In the genomic region with DNA sequence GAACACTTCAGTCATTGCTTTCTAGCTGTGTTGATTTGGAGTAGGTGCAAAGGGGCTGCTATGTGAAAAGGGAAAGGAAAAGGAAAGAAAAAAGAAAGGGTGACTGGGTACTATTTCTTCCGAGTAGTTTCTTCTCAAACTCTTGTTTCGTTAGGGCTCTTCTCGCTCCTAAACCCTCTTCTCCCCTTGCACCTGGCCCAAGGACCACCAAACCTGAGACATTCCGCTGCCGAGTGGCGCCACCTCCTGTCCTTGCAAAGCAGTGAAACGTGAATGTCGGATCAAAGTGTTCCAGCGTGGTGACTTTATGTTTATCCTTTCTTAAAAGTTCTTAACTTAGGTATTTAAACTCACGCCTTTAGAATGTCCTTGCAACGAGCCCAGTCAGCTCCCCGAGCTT, we compare ENCODE assay signal across 8 mouse cellular contexts. TPM values are rescaled to one million over a fixed set of nuclear protein-coding genes. Genes with fewer than 3 reads are reported as not detected.
DNase-seq lines count a peak whose midpoint lies in the region; ATAC-seq and TF ChIP-seq lines count a peak whose summit lies in the region.

No protein-coding gene starts in this region.

- DNase-seq in spleen, adult 2 months (ENCODE audit: low read depth in 1 of 2, low spot score in 2 of 2) = peak in 1 of 2 experiments; percentile 58
- no peak for DNase-seq in spleen, adult 12 weeks (ENCODE audit: low spot score)
- DNase-seq in heart, postnatal 0 days (ENCODE audit: low spot score) = peak; percentile 39
- DNase-seq in limb, embryonic 10.5 days (ENCODE audit: low spot score) = peak; percentile 83
- peak; percentile 72 for DNase-seq in mesoderm, embryonic 11.5 days (ENCODE audit: low read depth, low spot score)
- DNase-seq in testis, postnatal 10 days (ENCODE audit: low spot score) = peak; percentile 80
- DNase-seq in layer of hippocampus, postnatal 14 days (ENCODE audit: low spot score in 2 of 2) = no peak

- peaks cover 7% of the 10 kb centered on the region; the same call in 1 of the 2 replicates for H3K4me1 ChIP-seq in spleen, adult 2 months (ENCODE audit: control insufficient read depth, insufficient read depth, insufficient read length)
- no peaks in the 10 kb centered on the region for H3K4me1 ChIP-seq in cortical plate, adult 2 months (ENCODE audit: control insufficient read depth, insufficient read depth, low read length)
- peaks cover 21% of the 10 kb centered on the region for H3K4me1 ChIP-seq in heart, postnatal 0 days (ENCODE audit: control insufficient read depth, insufficient read depth)
- H3K4me1 ChIP-seq in limb, embryonic 10.5 days = peaks cover 52% of the 10 kb centered on the region

- no peaks in the 10 kb centered on the region for H3K9me3 ChIP-seq in heart, postnatal 0 days (replicated peaks; ENCODE audit: control insufficient read depth, low read length)
- no peaks in the 10 kb centered on the region for H3K9me3 ChIP-seq in limb, embryonic 10.5 days (replicated peaks)

- H3K4me3 ChIP-seq in spleen, adult 2 months (ENCODE audit: extremely low read depth, insufficient read depth, insufficient read length) = peak overlapping the region; percentile 36; the same call in 1 of the 2 replicates
- H3K4me3 ChIP-seq in cortical plate, adult 2 months (ENCODE audit: insufficient read depth, low read length) = no peak overlapping the region
- H3K4me3 ChIP-seq in heart, postnatal 0 days (ENCODE audit: low read depth, low read length) = peak overlapping the region; percentile 46
- peak overlapping the region; percentile 60 for H3K4me3 ChIP-seq in limb, embryonic 10.5 days

- TF ChIP-seq EP300 in heart, postnatal 0 days (IDR thresholded peaks at IDR 0.05; ENCODE audit: low read depth) = no peak

- WGBS in spleen, adult 2 months = under 1% methylated on average over 12 of the region's 12 CpGs
- WGBS in heart, postnatal 0 days = 0% methylated on average over 12 of the region's 12 CpGs
- WGBS in limb, embryonic 10.5 days = under 1% methylated on average over 12 of the region's 12 CpGs

- ATAC-seq in heart, postnatal 0 days (ENCODE audit: insufficient read depth, low read depth) = no peak

- H3K9ac ChIP-seq in heart, postnatal 0 days (replicated peaks; ENCODE audit: low read depth, low read length) = 0 out of 2 replicates have a peak overlapping the region, but pooled peaks have one; percentile 11

- peak; percentile 92 for TF ChIP-seq CTCF in spleen, adult 2 months (IDR thresholded peaks at IDR 0.05; ENCODE audit: extremely low read depth, insufficient read depth, insufficient read length, insufficient replicate concordance)
- peak; percentile 80 for TF ChIP-seq CTCF in cortical plate, adult 2 months (IDR thresholded peaks at IDR 0.05; ENCODE audit: extremely low read depth, insufficient read depth, low read length)
- peak; percentile 92 for TF ChIP-seq CTCF in heart, postnatal 0 days (IDR thresholded peaks at IDR 0.05; ENCODE audit: low read depth)

- peak overlapping the region; percentile 77 for H3K4me2 ChIP-seq in heart, postnatal 0 days (ENCODE audit: low read depth, low read length)

- TF ChIP-seq POLR2A in spleen, adult 2 months (IDR thresholded peaks at IDR 0.05; ENCODE audit: low read depth, low read length) = no peak
- TF ChIP-seq POLR2A in cortical plate, adult 2 months (IDR thresholded peaks at IDR 0.05; ENCODE audit: extremely low read depth, insufficient read depth, low read length) = no peak

- H3K36me3 ChIP-seq in spleen, adult 2 months (ENCODE audit: control insufficient read depth, insufficient read depth, low read length) = no peaks in the 10 kb centered on the region
- no peaks in the 10 kb centered on the region for H3K36me3 ChIP-seq in heart, postnatal 0 days (replicated peaks; ENCODE audit: control insufficient read depth, insufficient read depth, low read length)
- H3K36me3 ChIP-seq in limb, embryonic 10.5 days = peaks cover 4% of the 10 kb centered on the region

- H3K27ac ChIP-seq in spleen, adult 2 months (ENCODE audit: insufficient read depth, low read length) = no peak overlapping the region
- no peak overlapping the region for H3K27ac ChIP-seq in cortical plate, adult 2 months (ENCODE audit: insufficient read depth, low read length)
- H3K27ac ChIP-seq in heart, postnatal 0 days (ENCODE audit: low read depth) = no peak overlapping the region
- peak overlapping the region; percentile 96; the same call in 1 of the 2 replicates for H3K27ac ChIP-seq in limb, embryonic 10.5 days

- peaks cover 15% of the 10 kb centered on the region for H3K27me3 ChIP-seq in spleen, adult 2 months (ENCODE audit: control insufficient read depth, insufficient read depth, low read length)
- H3K27me3 ChIP-seq in heart, postnatal 0 days (ENCODE audit: control insufficient read depth, insufficient read depth, low read length) = no peaks in the 10 kb centered on the region
- 0 out of 2 replicates have a peak, but pooled peaks cover 5% of the 10 kb centered on the region for H3K27me3 ChIP-seq in limb, embryonic 10.5 days (ENCODE audit: low read depth, poor library complexity, severe bottlenecking)

RNA-seq across cellular contexts. Expression of a gene that starts 2.4 kb away (rescaled TPM):
- 0.50 TPM in 1 of 2 replicates, not detected in the other for polyA plus RNA-seq in spleen, adult 2 months (2012; rRNA removed)
- polyA plus RNA-seq in cortical plate, adult 2 months (2012; rRNA removed) = 19.9 and 22.3 TPM in 2 replicates
- 126 and 131 TPM in 2 replicates for total RNA-seq in heart, postnatal 0 days (2014; rRNA removed; ENCODE audit: low replicate concordance)
- polyA plus RNA-seq in heart, postnatal 0 days (2015; fragmentation: Nextera tagmentation; extraction: Ambion mirVana) = 137 and 144 TPM in 2 replicates
- polyA plus RNA-seq in limb, embryonic 10.5 days (2016; fragmentation: Nextera tagmentation; extraction: Ambion mirVana) = 161 and 187 TPM in 2 replicates
- 10 to 100 TPM in 1 of 2 experiments, 1 to 10 TPM in 1; 6.8 to 11.9 TPM for total RNA-seq in layer of hippocampus, postnatal 14 days (2021)

RNA-seq across cellular contexts. Expression of a gene that starts 13.1 kb away (rescaled TPM):
- polyA plus RNA-seq in spleen, adult 2 months (2012; rRNA removed) = 100 and 174 TPM in 2 replicates
- polyA plus RNA-seq in cortical plate, adult 2 months (2012; rRNA removed) = 68.6 and 71.6 TPM in 2 replicates
- 121 and 138 TPM in 2 replicates for total RNA-seq in heart, postnatal 0 days (2014; rRNA removed; ENCODE audit: low replicate concordance)
- polyA plus RNA-seq in heart, postnatal 0 days (2015; fragmentation: Nextera tagmentation; extraction: Ambion mirVana) = 42.7 and 50.8 TPM in 2 replicates
- polyA plus RNA-seq in limb, embryonic 10.5 days (2016; fragmentation: Nextera tagmentation; extraction: Ambion mirVana) = 24.3 and 24.5 TPM in 2 replicates
- total RNA-seq in layer of hippocampus, postnatal 14 days (2021) = 10 to 100 TPM; 76.1 to 83.5 TPM

RNA-seq across cellular contexts. Expression of a gene that starts 15.1 kb away (rescaled TPM):
- 11.5 and 12.7 TPM in 2 replicates for polyA plus RNA-seq in spleen, adult 2 months (2012; rRNA removed)
- polyA plus RNA-seq in cortical plate, adult 2 months (2012; rRNA removed) = 14.2 and 15.6 TPM in 2 replicates
- total RNA-seq in heart, postnatal 0 days (2014; rRNA removed; ENCODE audit: low replicate concordance) = 5.3 and 41.9 TPM in 2 replicates
- 38.0 and 39.2 TPM in 2 replicates for polyA plus RNA-seq in heart, postnatal 0 days (2015; fragmentation: Nextera tagmentation; extraction: Ambion mirVana)
- polyA plus RNA-seq in limb, embryonic 10.5 days (2016; fragmentation: Nextera tagmentation; extraction: Ambion mirVana) = 7.9 and 11.4 TPM in 2 replicates
- 1 to 10 TPM; 6.4 to 9.6 TPM for total RNA-seq in layer of hippocampus, postnatal 14 days (2021)

RNA-seq across cellular contexts. Expression of a gene that starts 22.2 kb away (rescaled TPM):
- polyA plus RNA-seq in spleen, adult 2 months (2012; rRNA removed) = 12.7 and 21.2 TPM in 2 replicates
- 69.8 and 85.5 TPM in 2 replicates for polyA plus RNA-seq in cortical plate, adult 2 months (2012; rRNA removed)
- total RNA-seq in heart, postnatal 0 days (2014; rRNA removed; ENCODE audit: low replicate concordance) = 25.9 and 33.5 TPM in 2 replicates
- polyA plus RNA-seq in heart, postnatal 0 days (2015; fragmentation: Nextera tagmentation; extraction: Ambion mirVana) = 105 and 118 TPM in 2 replicates
- 344 and 367 TPM in 2 replicates for polyA plus RNA-seq in limb, embryonic 10.5 days (2016; fragmentation: Nextera tagmentation; extraction: Ambion mirVana)
- total RNA-seq in layer of hippocampus, postnatal 14 days (2021) = 100 to 1,000 TPM; 101 TPM

RNA-seq across cellular contexts. Expression of a gene that starts 24.8 kb away (rescaled TPM):
- polyA plus RNA-seq in spleen, adult 2 months (2012; rRNA removed) = 3.3 and 3.8 TPM in 2 replicates
- polyA plus RNA-seq in cortical plate, adult 2 months (2012; rRNA removed) = 54.7 and 63.6 TPM in 2 replicates
- total RNA-seq in heart, postnatal 0 days (2014; rRNA removed; ENCODE audit: low replicate concordance) = 2.3 and 7.3 TPM in 2 replicates
- polyA plus RNA-seq in heart, postnatal 0 days (2015; fragmentation: Nextera tagmentation; extraction: Ambion mirVana) = 1.8 and 1.9 TPM in 2 replicates
- polyA plus RNA-seq in limb, embryonic 10.5 days (2016; fragmentation: Nextera tagmentation; extraction: Ambion mirVana) = 8.8 and 10.5 TPM in 2 replicates
- 10 to 100 TPM; 10.1 to 10.9 TPM for total RNA-seq in layer of hippocampus, postnatal 14 days (2021)

Comparison
In these comparisons a context has a peak if more than half of its experiments do, and no peak if none do; other contexts are left out.
1. DNase-seq: peak in heart, postnatal 0 days (single experiment), limb, embryonic 10.5 days (single experiment), mesoderm, embryonic 11.5 days (single experiment) and testis, postnatal 10 days (single experiment); none in spleen, adult 12 weeks (single experiment) and layer of hippocampus, postnatal 14 days (0 of 2).
2. RNA of a gene that starts 2.4 kb away (polyA plus RNA-seq): 161 to 187 TPM in limb, embryonic 10.5 days, 137 to 144 TPM in heart, postnatal 0 days and 19.9 to 22.3 TPM in cortical plate, adult 2 months; 0.50 TPM in spleen, adult 2 months; every median in the first group is over 10 times any median in the second.
3. Peak in every context shown above with its lines, with median percentiles within 50 percentile points of each other: CTCF ChIP-seq.